Mouse (Mus musculus): ENCODE results near the gene Olfr275. TPM values are rescaled to one million over a fixed set of nuclear protein-coding genes. Genes with fewer than 3 reads are reported as not detected.
"Not testable (repeated sequence)": the region's sequence is repeated elsewhere in the genome, so short reads cannot be mapped to it uniquely, and the experiment has no call there.

Gene Olfr275
- total and polyA plus RNA-seq, 3 experiments, result not detected

DNA sequence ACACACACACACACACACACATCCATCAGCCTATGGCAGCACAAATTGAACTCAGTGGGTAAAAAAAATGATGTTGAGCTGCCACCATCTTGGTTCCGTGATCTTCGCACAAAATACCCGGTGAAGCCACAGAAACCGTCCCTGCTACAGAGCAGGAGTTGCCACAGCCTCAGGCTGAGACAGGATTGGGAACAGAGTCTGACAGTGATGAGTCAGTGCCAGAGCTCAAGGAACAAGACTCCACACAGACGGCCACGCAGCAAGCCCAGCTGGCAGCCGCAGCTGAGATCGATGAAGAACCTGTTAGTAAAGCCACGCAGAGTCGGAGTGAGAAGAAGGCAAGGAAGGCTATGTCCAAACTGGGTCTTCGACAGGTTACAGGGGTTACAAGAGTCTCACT is 7.0 kb downstream of the Olfr275 start:
- H3K9me3 ChIP-seq (replicated peaks; ENCODE audit: insufficient read depth, low read length), result no peaks in the 10 kb centered on the region
- H3K27ac ChIP-seq (ENCODE audit: control insufficient read depth, low read depth, low read length), result no peak overlapping the region
- no peaks in the 10 kb centered on the region for H3K79me2 ChIP-seq (ENCODE audit: control insufficient read depth, insufficient read depth, low read length, poor library complexity)
- no peaks in the 10 kb centered on the region for H3K4me1 ChIP-seq (ENCODE audit: control insufficient read depth in 1 of 2, insufficient read depth in 2 of 2, low read length in 2 of 2)
- H3K4me3 ChIP-seq (ENCODE audit: control insufficient read depth in 1 of 2, insufficient read depth in 1 of 2, low read depth in 2 of 2, low read length in 2 of 2), result no peak overlapping the region
- H3K27me3 ChIP-seq (ENCODE audit: control insufficient read depth in 1 of 2, insufficient read depth in 2 of 2, low read length in 2 of 2), result no peaks in the 10 kb centered on the region
- no peak for DNase-seq (ENCODE audit: low read depth, low spot score)
- H3K9ac ChIP-seq (ENCODE audit: control insufficient read depth, low read depth, low read length, poor library complexity, severe bottlenecking), result no peak overlapping the region
- no peaks in the 10 kb centered on the region for H3K36me3 ChIP-seq (ENCODE audit: control insufficient read depth in 1 of 2, insufficient read depth in 2 of 2, low read length in 2 of 2)
- TF ChIP-seq MAZ (IDR thresholded peaks at IDR 0.05; ENCODE audit: low read depth, low read length) (no peak), MAFK (IDR thresholded peaks at IDR 0.05; ENCODE audit: borderline replicate concordance, low read depth, low read length) (no peak), TBP (IDR thresholded peaks at IDR 0.05; ENCODE audit: low read depth, low read length) (no peak), GATA1 (IDR thresholded peaks at IDR 0.05; ENCODE audit: low read depth, low read length) (no peak), ZKSCAN1 (IDR thresholded peaks at IDR 0.05; ENCODE audit: low read depth, low read length) (no peak), USF1 (IDR thresholded peaks at IDR 0.05; ENCODE audit: low read depth, low read length) (no peak)

DNA sequence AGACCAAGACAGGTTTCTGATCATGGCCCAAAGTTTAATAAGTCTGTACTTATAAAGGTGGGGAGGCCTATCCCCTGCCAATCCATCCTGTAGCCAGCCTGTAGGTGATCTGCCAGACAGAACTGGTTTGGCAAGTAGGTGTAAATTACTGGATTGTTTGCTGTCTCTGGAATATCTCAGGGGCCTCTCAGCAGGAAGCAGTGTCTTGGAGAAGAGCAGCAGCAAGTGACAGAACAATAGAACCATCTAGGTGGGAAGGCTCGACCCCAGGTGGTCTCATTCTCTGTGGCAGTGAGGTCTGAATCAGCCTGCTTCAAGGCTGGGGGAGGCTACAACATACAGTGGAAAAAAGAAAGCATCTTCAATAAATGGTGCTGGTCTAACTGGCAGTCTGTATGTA is 31.0 kb downstream of the Olfr275 start:
- not testable (repeated sequence) for H3K27ac ChIP-seq (ENCODE audit: control insufficient read depth, low read depth, low read length); H3K36me3 ChIP-seq (ENCODE audit: control insufficient read depth in 1 of 2, insufficient read depth in 2 of 2, low read length in 2 of 2); H3K4me3 ChIP-seq (ENCODE audit: control insufficient read depth in 1 of 2, insufficient read depth in 1 of 2, low read depth in 2 of 2, low read length in 2 of 2); H3K27me3 ChIP-seq (ENCODE audit: control insufficient read depth in 1 of 2, insufficient read depth in 2 of 2, low read length in 2 of 2); H3K79me2 ChIP-seq (ENCODE audit: control insufficient read depth, insufficient read depth, low read length, poor library complexity); H3K9me3 ChIP-seq (replicated peaks; ENCODE audit: insufficient read depth, low read length); H3K9ac ChIP-seq (ENCODE audit: control insufficient read depth, low read depth, low read length, poor library complexity, severe bottlenecking); H3K4me1 ChIP-seq (ENCODE audit: control insufficient read depth in 1 of 2, insufficient read depth in 2 of 2, low read length in 2 of 2); DNase-seq (ENCODE audit: low read depth, low spot score)

DNA sequence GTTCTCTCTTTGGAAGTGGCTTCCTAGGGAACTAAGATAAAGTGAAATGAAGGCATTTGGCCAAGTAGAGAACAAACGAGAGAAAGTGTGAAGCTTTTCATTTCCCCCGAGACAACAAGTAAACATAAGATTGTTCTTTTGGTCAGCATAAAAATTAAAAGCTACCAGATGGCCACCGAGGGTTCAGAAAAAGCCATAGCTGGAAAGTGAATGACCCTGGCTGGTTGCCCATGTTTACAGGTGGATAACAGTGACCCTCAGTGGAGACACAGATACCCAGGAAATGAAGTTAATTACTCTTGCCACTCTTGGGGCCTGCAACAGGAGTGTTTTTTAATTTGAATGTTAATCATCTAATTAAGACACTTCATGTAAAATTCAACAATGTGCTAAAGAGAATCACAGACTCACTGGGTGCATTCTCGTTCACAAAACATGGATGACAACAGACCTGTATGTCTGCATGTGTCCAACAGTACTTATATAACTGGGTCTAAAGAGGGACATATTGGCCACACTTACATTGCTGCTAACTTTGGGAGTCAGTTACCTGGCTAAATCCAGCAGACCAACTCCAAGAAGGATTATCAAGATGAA is 34.7 kb downstream of the Olfr275 start:
- H3K79me2 ChIP-seq (ENCODE audit: control insufficient read depth, insufficient read depth, low read length, poor library complexity), result no peaks in the 10 kb centered on the region
- peak overlapping the region in 1 of 2 experiments; percentile 26; a peak in 1 of 4 replicates for H3K4me3 ChIP-seq (ENCODE audit: control insufficient read depth in 1 of 2, insufficient read depth in 1 of 2, low read depth in 2 of 2, low read length in 2 of 2)
- H3K9me3 ChIP-seq (replicated peaks; ENCODE audit: insufficient read depth, low read length), result no peaks in the 10 kb centered on the region
- H3K27me3 ChIP-seq (ENCODE audit: control insufficient read depth in 1 of 2, insufficient read depth in 2 of 2, low read length in 2 of 2), result no peaks in the 10 kb centered on the region
- peaks cover 0 to 2% of the 10 kb centered on the region in 2 experiments; a peak in 1 of 4 replicates for H3K36me3 ChIP-seq (ENCODE audit: control insufficient read depth in 1 of 2, insufficient read depth in 2 of 2, low read length in 2 of 2)
- TF ChIP-seq NRF1 (IDR thresholded peaks at IDR 0.05; ENCODE audit: insufficient read depth, low read depth, low read length, poor library complexity, severe bottlenecking) (no peak), HCFC1 (IDR thresholded peaks at IDR 0.05; ENCODE audit: low read depth, low read length) (no peak), MAZ (IDR thresholded peaks at IDR 0.05; ENCODE audit: low read depth, low read length) (no peak), USF1 (IDR thresholded peaks at IDR 0.05; ENCODE audit: low read depth, low read length) (no peak), CTCF (IDR thresholded peaks at IDR 0.05 in 2 of 3, conservative IDR thresholded peaks at IDR 0.05 in 1 of 3; ENCODE audit: control insufficient read depth in 1 of 3, insufficient read depth in 1 of 3, low read depth in 2 of 3, low read length in 3 of 3, poor library complexity in 1 of 3, severe bottlenecking in 1 of 3) (no peak), MYB (IDR thresholded peaks at IDR 0.05; ENCODE audit: low read depth, low read length) (no peak), RCOR1 (IDR thresholded peaks at IDR 0.05; ENCODE audit: low read depth, low read length) (no peak), POLR2AphosphoS2 (IDR thresholded peaks at IDR 0.05; ENCODE audit: low read length) (no peak), TBP (IDR thresholded peaks at IDR 0.05; ENCODE audit: low read depth, low read length) (no peak), E2F4 (IDR thresholded peaks at IDR 0.05; ENCODE audit: borderline replicate concordance, low read depth, low read length) (no peak), BHLHE40 (IDR thresholded peaks at IDR 0.05; ENCODE audit: borderline replicate concordance, low read depth, low read length) (no peak), ZMIZ1 (IDR thresholded peaks at IDR 0.05; ENCODE audit: low read depth, low read length) (no peak), ETS1 (IDR thresholded peaks at IDR 0.05; ENCODE audit: low read depth, low read length) (no peak), UBTF (IDR thresholded peaks at IDR 0.05; ENCODE audit: borderline replicate concordance, insufficient read depth, low read depth, low read length) (no peak)
- H3K4me1 ChIP-seq (ENCODE audit: control insufficient read depth in 1 of 2, insufficient read depth in 2 of 2, low read length in 2 of 2), result no peaks in the 10 kb centered on the region
- DNase-seq (ENCODE audit: low read depth, low spot score), result no peak
- no peak overlapping the region for H3K27ac ChIP-seq (ENCODE audit: control insufficient read depth, low read depth, low read length)
- no peak overlapping the region for H3K9ac ChIP-seq (ENCODE audit: control insufficient read depth, low read depth, low read length, poor library complexity, severe bottlenecking)

Data from MEL (cell line).